Mouse (Mus musculus): Measurements from ENCODE around the gene Kank3. TPM values are rescaled to one million over a fixed set of nuclear protein-coding genes. Genes with fewer than 3 reads are reported as not detected.
"Not testable (repeated sequence)": the region's sequence is repeated elsewhere in the genome, so short reads cannot be mapped to it uniquely, and the experiment has no call there.

The Kank3 gene
- polyA plus RNA-seq, 1 experiment from 2014 or later = 73.5 TPM

DNA sequence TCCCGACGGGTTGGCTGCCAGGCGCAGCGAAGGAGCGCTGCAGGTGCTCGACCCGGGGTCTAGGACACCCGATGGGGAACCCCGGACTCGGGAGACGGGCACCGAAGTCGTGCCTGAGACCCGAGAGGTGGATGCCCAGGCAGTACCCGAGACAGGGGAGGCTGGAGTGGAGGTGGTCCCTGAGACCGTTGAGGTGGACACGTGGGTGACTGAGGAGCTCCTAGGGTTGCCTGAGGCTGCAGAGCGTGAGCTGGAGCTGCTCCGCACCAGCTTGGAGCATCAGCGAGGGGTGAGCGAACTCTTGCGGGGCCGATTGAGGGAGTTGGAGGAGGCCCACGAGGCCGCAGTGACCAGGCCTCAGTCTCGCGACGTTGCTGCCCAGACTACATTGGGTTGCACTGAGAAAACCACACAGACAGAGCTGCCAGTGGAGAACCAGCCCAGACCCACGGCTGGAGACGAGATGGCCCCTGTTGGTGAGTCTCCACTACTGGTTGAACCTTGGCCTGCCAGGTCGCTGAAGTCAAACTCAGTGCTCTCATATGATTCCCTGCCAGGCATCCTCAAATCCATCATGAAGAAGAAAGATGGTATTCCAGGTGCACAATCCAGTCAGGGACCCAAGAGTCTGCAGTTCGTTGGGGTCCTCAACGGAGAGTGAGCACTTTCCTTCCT lies 7.8 kb downstream of the Kank3 start:
- WGBS = 14% methylated on average over 33 of the region's 33 CpGs
- peak; percentile 66 for ATAC-seq (ENCODE audit: low FRiP score, low TSS enrichment)
- Histone ChIP-seq H3K4me2 (replicated peaks; ENCODE audit: low read depth, low read length) (peak overlapping the region; percentile 96), H3K4me1 (ENCODE audit: insufficient read depth, low read length) (peaks cover 33% of the 10 kb centered on the region), H3K9me3 (ENCODE audit: low read length) (no peaks in the 10 kb centered on the region), H3K9ac (replicated peaks; ENCODE audit: low read length) (peak overlapping the region; percentile 89), H3K27ac (ENCODE audit: low read length) (peak overlapping the region; percentile 88), H3K27me3 (ENCODE audit: insufficient read depth, low read length) (no peaks in the 10 kb centered on the region), H3K36me3 (ENCODE audit: insufficient read depth, low read length) (peaks cover 37% of the 10 kb centered on the region), H3K4me3 (ENCODE audit: low read length) (peak overlapping the region; percentile 67)

DNA sequence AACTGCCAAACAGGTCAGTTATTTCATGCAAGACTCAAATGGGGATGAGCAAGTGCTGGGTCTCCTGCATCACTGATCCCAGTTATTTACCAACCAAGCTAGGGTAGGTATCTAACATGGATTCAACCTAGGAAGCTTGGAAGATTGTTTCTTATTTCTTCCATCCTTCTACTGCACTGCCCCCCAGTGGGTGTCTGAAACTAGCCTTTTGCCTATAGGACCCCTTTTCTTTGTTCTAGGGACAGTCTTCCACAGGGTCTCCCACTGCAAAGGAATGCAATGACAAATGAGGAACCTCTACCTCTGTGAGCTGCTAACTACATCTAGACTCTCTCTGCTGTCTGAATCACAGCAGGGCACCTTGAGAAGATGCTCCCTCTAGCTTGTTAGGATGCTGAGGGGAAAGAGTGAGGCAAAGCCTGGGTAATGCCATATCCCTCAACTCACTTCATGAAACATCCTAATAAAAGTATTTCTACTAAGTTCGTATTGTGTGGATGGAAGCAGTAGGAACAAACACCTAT lies 12.2 kb downstream of the Kank3 start:
- H3K4me2 ChIP-seq (replicated peaks; ENCODE audit: low read depth, low read length) = peak overlapping the region; percentile 89
- peaks cover 43% of the 10 kb centered on the region for H3K36me3 ChIP-seq (ENCODE audit: insufficient read depth, low read length)
- H3K4me3 ChIP-seq (ENCODE audit: low read length) = peak overlapping the region; percentile 88
- peaks cover 40% of the 10 kb centered on the region for H3K4me1 ChIP-seq (ENCODE audit: insufficient read depth, low read length)
- WGBS = 78% methylated on average over 1 of the region's 1 CpGs
- H3K9ac ChIP-seq (replicated peaks; ENCODE audit: low read length) = peak overlapping the region; percentile 12; the same call in 1 of the 2 replicates
- H3K9me3 ChIP-seq (ENCODE audit: low read length) = no peaks in the 10 kb centered on the region
- H3K27ac ChIP-seq (ENCODE audit: low read length) = no peak overlapping the region
- H3K27me3 ChIP-seq (ENCODE audit: insufficient read depth, low read length) = no peaks in the 10 kb centered on the region
- ATAC-seq (ENCODE audit: low FRiP score, low TSS enrichment) = no peak

DNA sequence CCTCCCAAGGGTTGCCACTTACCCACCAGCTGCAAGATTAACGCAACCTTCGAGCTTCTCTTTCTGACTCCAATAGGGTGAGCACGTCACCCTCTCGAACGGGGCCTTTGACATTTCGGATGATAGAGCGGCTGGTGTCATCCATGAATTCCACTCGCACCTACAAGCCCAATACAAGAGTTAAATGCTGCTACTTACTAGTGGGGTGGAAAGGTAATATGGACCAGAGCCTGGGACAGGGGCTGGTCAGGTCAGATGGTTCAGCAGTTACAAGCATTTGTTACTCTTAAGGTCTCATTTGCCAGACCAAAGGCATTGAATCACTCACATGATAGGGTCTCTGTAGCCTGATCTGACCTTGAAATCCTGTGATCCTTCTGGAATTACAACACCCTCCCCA lies 12.9 kb downstream of the Kank3 start:
- ATAC-seq (ENCODE audit: low FRiP score, low TSS enrichment); H3K9me3 ChIP-seq (ENCODE audit: low read length); H3K27me3 ChIP-seq (ENCODE audit: insufficient read depth, low read length): not testable (repeated sequence)
- H3K4me1 ChIP-seq (ENCODE audit: insufficient read depth, low read length) = peaks cover 35% of the 10 kb centered on the region
- 74% methylated on average over 8 of the region's 8 CpGs for WGBS
- peak overlapping the region; percentile 89 for H3K4me2 ChIP-seq (replicated peaks; ENCODE audit: low read depth, low read length)
- H3K9ac ChIP-seq (replicated peaks; ENCODE audit: low read length) = peak overlapping the region; percentile 90
- peak overlapping the region; percentile 88 for H3K4me3 ChIP-seq (ENCODE audit: low read length)
- peak overlapping the region; percentile 31; the same call in 1 of the 2 replicates for H3K27ac ChIP-seq (ENCODE audit: low read length)
- H3K36me3 ChIP-seq (ENCODE audit: insufficient read depth, low read length) = peaks cover 44% of the 10 kb centered on the region

DNA sequence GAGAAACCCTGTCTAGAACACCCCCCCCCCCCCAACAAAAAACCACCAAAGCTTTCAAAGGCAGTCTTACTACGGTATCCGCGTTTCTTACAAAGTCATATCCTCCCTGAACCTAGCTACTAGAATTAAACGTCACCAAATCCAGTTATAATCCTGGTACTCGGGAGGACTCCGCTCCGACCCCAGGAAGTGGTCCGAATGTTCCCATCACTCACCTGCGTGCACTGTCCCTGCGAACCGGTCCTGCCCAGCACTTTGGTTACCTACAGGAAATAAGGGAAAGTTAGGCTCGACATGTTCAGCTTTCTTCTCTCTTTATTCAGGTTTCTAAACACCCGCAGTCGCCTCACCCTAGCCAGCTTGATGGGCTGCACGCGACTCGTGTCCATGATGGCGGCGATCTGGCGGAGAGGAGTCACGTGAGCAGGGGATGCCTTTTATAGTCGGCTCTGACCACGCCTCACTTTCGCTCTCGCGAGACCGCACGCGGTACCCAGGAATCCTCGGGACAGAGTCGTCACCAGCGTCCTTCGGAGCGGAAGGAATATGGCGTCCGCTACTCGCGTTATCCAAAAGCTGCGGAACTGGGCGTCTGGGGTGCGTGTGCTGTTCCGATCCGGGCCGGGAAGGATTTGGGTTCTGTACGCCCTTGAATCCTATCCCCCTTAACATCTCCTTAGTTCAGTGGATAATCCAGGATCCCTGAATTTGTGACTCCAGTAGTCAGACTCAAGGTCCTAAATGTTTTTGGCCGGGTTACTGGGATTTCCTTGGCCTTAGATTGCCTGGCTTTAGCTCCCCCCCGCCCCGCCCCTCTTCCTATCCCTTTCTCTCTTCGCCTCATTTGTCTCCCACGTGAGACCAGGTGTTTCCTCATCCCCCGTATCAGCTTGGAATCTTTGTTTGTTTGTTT lies 14.0 kb downstream of the Kank3 start, which contains the start of the genes Rps28 and Ndufa7:
Rps28 (minus strand) TSS at position 479 of the 913 bp plus-strand sequence.
Ndufa7 (plus strand) TSS at position 489 of the 913 bp plus-strand sequence.
- peak; percentile 94 for ATAC-seq (ENCODE audit: low FRiP score, low TSS enrichment)
- Histone ChIP-seq H3K27ac (ENCODE audit: low read length) (peak within 1 kb of the TSS; percentile 91), H3K36me3 (ENCODE audit: insufficient read depth, low read length) (peaks cover 38% of the 10 kb centered on the region)

DNA sequence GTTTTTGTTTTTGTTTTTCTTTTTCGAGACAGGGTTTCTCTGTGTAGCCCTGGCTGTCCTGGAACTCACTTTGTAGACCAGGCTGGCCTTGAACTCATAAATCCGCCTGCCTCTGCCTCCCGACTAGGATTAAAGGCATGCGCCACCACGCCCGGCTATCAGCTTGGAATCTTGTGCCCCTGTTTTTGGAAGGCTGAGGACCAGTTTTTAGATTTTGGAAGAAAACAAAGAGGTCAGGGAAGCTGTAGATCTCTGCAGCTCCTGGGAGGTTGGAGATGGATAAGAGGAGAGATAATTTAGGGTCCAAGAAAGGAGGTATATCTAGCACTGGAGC lies 14.6 kb downstream of the Kank3 start:
- not testable (repeated sequence) for H3K27me3 ChIP-seq (ENCODE audit: insufficient read depth, low read length); ATAC-seq (ENCODE audit: low FRiP score, low TSS enrichment); H3K9me3 ChIP-seq (ENCODE audit: low read length)
- Histone ChIP-seq H3K36me3 (ENCODE audit: insufficient read depth, low read length) (peaks cover 38% of the 10 kb centered on the region), H3K4me2 (replicated peaks; ENCODE audit: low read depth, low read length) (peak overlapping the region; percentile 88), H3K4me1 (ENCODE audit: insufficient read depth, low read length) (peaks cover 28% of the 10 kb centered on the region), H3K9ac (replicated peaks; ENCODE audit: low read length) (peak overlapping the region; percentile 90), H3K4me3 (ENCODE audit: low read length) (peak overlapping the region; percentile 88), H3K27ac (ENCODE audit: low read length) (peak overlapping the region; percentile 91)
- WGBS = 6% methylated on average over 6 of the region's 6 CpGs

More for the DNA sequence above, 14.0 kb downstream of the Kank3 start, which contains the start of the genes Rps28 and Ndufa7:
- H3K9ac ChIP-seq (replicated peaks; ENCODE audit: low read length) = peak within 1 kb of the TSS; percentile 90
- no peaks in the 10 kb centered on the region for H3K27me3 ChIP-seq (ENCODE audit: insufficient read depth, low read length)
- peak within 1 kb of the TSS; percentile 89 for H3K4me2 ChIP-seq (replicated peaks; ENCODE audit: low read depth, low read length)
- peak within 1 kb of the TSS; percentile 88 for H3K4me3 ChIP-seq (ENCODE audit: low read length)
- WGBS = under 1% methylated on average over 51 of the region's 51 CpGs
- peaks cover 28% of the 10 kb centered on the region for H3K4me1 ChIP-seq (ENCODE audit: insufficient read depth, low read length)
- H3K9me3 ChIP-seq (ENCODE audit: low read length) = no peaks in the 10 kb centered on the region

DNA sequence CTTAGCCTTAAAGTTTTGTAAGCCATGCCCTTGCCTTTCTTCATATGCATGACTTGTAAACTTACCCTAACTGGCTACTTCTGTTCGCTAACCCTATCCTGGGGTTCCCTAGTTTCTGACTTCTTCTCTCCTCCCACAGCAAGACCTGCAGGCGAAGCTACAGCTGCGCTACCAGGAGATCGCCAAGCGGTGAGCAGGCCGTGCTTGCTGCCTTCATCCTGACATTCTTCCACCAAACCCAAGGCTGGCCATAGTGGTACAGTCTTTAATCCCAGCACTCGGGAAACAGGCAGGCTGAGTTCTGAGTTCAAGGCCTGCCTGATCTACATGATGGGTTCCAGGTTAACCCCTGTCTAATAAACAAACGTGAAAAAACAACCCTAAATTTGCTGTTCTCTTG lies 15.1 kb downstream of the Kank3 start:
- Histone ChIP-seq H3K4me3 (ENCODE audit: low read length) (peak overlapping the region; percentile 88), H3K36me3 (ENCODE audit: insufficient read depth, low read length) (peaks cover 38% of the 10 kb centered on the region), H3K27ac (ENCODE audit: low read length) (no peak overlapping the region), H3K4me1 (ENCODE audit: insufficient read depth, low read length) (peaks cover 28% of the 10 kb centered on the region), H3K9me3 (ENCODE audit: low read length) (no peaks in the 10 kb centered on the region), H3K4me2 (replicated peaks; ENCODE audit: low read depth, low read length) (peak overlapping the region; percentile 88), H3K9ac (replicated peaks; ENCODE audit: low read length) (peak overlapping the region; percentile 90), H3K27me3 (ENCODE audit: insufficient read depth, low read length) (no peaks in the 10 kb centered on the region)
- 80% methylated on average over 8 of the region's 8 CpGs for WGBS
- ATAC-seq (ENCODE audit: low FRiP score, low TSS enrichment) = no peak

DNA sequence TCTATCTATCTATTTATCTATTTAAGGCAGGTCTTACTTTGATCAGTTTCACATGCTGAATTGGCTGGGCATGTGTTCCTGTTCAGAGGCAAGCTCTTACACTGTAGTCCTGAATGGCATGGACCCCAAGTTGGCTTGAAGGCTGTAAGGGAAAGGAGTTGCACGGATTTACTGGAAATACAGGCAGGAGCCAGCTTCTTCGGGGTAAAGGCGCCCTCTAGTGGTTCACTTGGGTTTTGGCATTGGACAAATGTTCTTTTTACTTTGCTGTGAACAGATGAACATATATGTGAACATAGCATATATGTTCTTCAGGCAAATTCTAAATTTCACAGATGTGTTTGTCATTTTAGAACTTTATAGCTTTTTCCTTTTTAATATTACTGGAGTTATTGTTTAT lies 16.5 kb downstream of the Kank3 start:
- Histone ChIP-seq H3K27ac (ENCODE audit: low read length) (no peak overlapping the region), H3K4me1 (ENCODE audit: insufficient read depth, low read length) (peaks cover 28% of the 10 kb centered on the region), H3K27me3 (ENCODE audit: insufficient read depth, low read length) (no peaks in the 10 kb centered on the region), H3K9ac (replicated peaks; ENCODE audit: low read length) (no peak overlapping the region), H3K36me3 (ENCODE audit: insufficient read depth, low read length) (peaks cover 39% of the 10 kb centered on the region), H3K4me3 (ENCODE audit: low read length) (no peak overlapping the region), H3K9me3 (ENCODE audit: low read length) (no peaks in the 10 kb centered on the region), H3K4me2 (replicated peaks; ENCODE audit: low read depth, low read length) (no peak overlapping the region)
- no peak for ATAC-seq (ENCODE audit: low FRiP score, low TSS enrichment)
- 1% methylated on average over 3 of the region's 3 CpGs for WGBS

DNA sequence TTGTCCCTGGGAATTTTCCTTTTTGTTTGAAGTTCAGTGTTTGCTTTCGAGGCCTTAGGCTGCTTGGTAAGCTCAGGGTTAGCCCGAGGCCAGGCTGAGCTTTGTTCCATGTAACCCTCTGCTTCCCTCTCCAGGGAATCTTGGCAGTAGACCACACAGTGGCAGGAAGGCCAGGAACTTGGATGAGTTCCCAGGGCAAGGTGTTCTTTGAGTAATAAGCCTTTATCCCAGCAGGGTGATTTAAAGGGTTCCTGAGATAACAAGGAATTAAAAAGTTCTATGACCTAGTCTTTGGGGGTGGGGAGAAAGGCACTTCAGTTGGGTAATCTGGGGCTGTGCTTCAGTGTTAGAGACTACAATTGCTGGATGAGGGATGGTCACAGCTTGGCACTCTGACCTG lies 18.6 kb downstream of the Kank3 start:
- Histone ChIP-seq H3K27me3 (ENCODE audit: insufficient read depth, low read length) (no peaks in the 10 kb centered on the region), H3K4me2 (replicated peaks; ENCODE audit: low read depth, low read length) (no peak overlapping the region), H3K9ac (replicated peaks; ENCODE audit: low read length) (no peak overlapping the region), H3K4me1 (ENCODE audit: insufficient read depth, low read length) (peaks cover 12% of the 10 kb centered on the region), H3K36me3 (ENCODE audit: insufficient read depth, low read length) (peaks cover 43% of the 10 kb centered on the region), H3K27ac (ENCODE audit: low read length) (no peak overlapping the region), H3K9me3 (ENCODE audit: low read length) (no peaks in the 10 kb centered on the region), H3K4me3 (ENCODE audit: low read length) (no peak overlapping the region)
- ATAC-seq (ENCODE audit: low FRiP score, low TSS enrichment) = no peak; the same call in 1 of the 2 replicates
- WGBS = 50% methylated on average over 2 of the region's 2 CpGs

DNA sequence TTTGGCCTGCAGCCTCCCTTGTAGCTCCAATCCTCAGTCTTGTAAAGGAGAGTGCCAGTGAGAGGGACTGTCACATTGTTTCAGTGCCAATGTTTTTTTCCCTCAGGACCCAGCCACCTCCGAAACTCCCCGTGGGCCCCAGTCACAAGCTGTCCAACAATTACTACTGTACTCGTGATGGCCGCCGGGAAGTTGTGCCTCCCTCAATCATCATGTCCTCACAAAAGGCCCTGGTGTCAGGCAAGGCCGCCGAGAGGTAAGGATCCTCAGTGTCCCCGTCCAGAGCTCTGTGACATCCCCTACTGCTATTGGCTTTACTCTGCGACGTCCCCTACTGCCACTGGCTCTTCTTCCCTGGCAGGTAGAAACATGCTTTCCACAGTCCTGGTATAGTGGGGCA lies 19.2 kb downstream of the Kank3 start:
- 90% methylated on average over 10 of the region's 10 CpGs for WGBS
- H3K4me3 ChIP-seq (ENCODE audit: low read length) = no peak overlapping the region
- H3K27ac ChIP-seq (ENCODE audit: low read length) = no peak overlapping the region
- ATAC-seq (ENCODE audit: low FRiP score, low TSS enrichment) = no peak
- H3K4me1 ChIP-seq (ENCODE audit: insufficient read depth, low read length) = peaks cover 12% of the 10 kb centered on the region
- peaks cover 50% of the 10 kb centered on the region for H3K36me3 ChIP-seq (ENCODE audit: insufficient read depth, low read length)
- no peaks in the 10 kb centered on the region for H3K27me3 ChIP-seq (ENCODE audit: insufficient read depth, low read length)
- H3K9ac ChIP-seq (replicated peaks; ENCODE audit: low read length) = no peak overlapping the region
- no peak overlapping the region for H3K4me2 ChIP-seq (replicated peaks; ENCODE audit: low read depth, low read length)
- H3K9me3 ChIP-seq (ENCODE audit: low read length) = no peaks in the 10 kb centered on the region

Data from kidney, embryonic 16.5 days (tissue).